Comparison of ENCODE assay signal across 7 mouse cellular contexts in genomic region chr11:115321906-115322693, GRCm38 (mm10). TPM values are rescaled to one million over a fixed set of nuclear protein-coding genes. Genes with fewer than 3 reads are reported as not detected.
A peak's percentile ranks its signal among the peaks of the same experiment; 100 is the strongest.
DNase-seq lines count a peak whose midpoint lies in the region; ATAC-seq and TF ChIP-seq lines count a peak whose summit lies in the region.

Gene Ush1g (minus strand): TSS chr11:115322041.

- H3K27me3 ChIP-seq in forebrain, embryonic 10.5 days (ENCODE audit: poor library complexity, severe bottlenecking), result peaks cover 96% of the 10 kb centered on the region
- H3K27me3 ChIP-seq in hindbrain, postnatal 0 days (ENCODE audit: insufficient read depth, low read length), result peaks cover 63% of the 10 kb centered on the region
- peaks cover 77% of the 10 kb centered on the region for H3K27me3 ChIP-seq in liver, embryonic 16.5 days (ENCODE audit: control insufficient read depth, insufficient read depth, low read depth, low read length)
- peaks cover 94% of the 10 kb centered on the region for H3K27me3 ChIP-seq in neural tube, embryonic 13.5 days

- H3K9me3 ChIP-seq in forebrain, embryonic 10.5 days, result no peaks in the 10 kb centered on the region
- no peaks in the 10 kb centered on the region for H3K9me3 ChIP-seq in hindbrain, postnatal 0 days (ENCODE audit: low read length)
- no peaks in the 10 kb centered on the region for H3K9me3 ChIP-seq in liver, embryonic 16.5 days (replicated peaks; ENCODE audit: control insufficient read depth, low read length)
- H3K9me3 ChIP-seq in neural tube, embryonic 13.5 days, result no peaks in the 10 kb centered on the region

- H3K36me3 ChIP-seq in forebrain, embryonic 10.5 days (replicated peaks), result no peaks in the 10 kb centered on the region
- no peaks in the 10 kb centered on the region for H3K36me3 ChIP-seq in hindbrain, postnatal 0 days (ENCODE audit: insufficient read depth, low read length)
- no peaks in the 10 kb centered on the region for H3K36me3 ChIP-seq in liver, embryonic 16.5 days (ENCODE audit: control insufficient read depth, insufficient read depth)
- no peaks in the 10 kb centered on the region for H3K36me3 ChIP-seq in neural tube, embryonic 13.5 days

- no peak within 1 kb of the TSS for H3K9ac ChIP-seq in hindbrain, postnatal 0 days (replicated peaks; ENCODE audit: low read length)
- H3K9ac ChIP-seq in liver, embryonic 16.5 days (ENCODE audit: low read depth, low read length), result no peak within 1 kb of the TSS
- H3K9ac ChIP-seq in neural tube, embryonic 13.5 days, result peak within 1 kb of the TSS; percentile 55; the same call in 1 of the 2 replicates

- TF ChIP-seq CTCF in hindbrain, postnatal 0 days (IDR thresholded peaks at IDR 0.05; ENCODE audit: low read depth), result peak; percentile 98

- H3K4me1 ChIP-seq in forebrain, embryonic 10.5 days, result peaks cover 46% of the 10 kb centered on the region
- H3K4me1 ChIP-seq in hindbrain, postnatal 0 days (ENCODE audit: insufficient read depth, low read length), result 0 out of 2 replicates have a peak, but pooled peaks cover 6% of the 10 kb centered on the region
- H3K4me1 ChIP-seq in liver, embryonic 16.5 days (ENCODE audit: control insufficient read depth, low read depth, low read length), result no peaks in the 10 kb centered on the region; the same call in 1 of the 2 replicates
- H3K4me1 ChIP-seq in neural tube, embryonic 13.5 days (replicated peaks), result peaks cover 46% of the 10 kb centered on the region

- 4% methylated on average over 35 of the region's 35 CpGs for WGBS in forebrain, embryonic 10.5 days
- 6% methylated on average over 33 of the region's 35 CpGs for WGBS in hindbrain, postnatal 0 days
- WGBS in liver, embryonic 16.5 days (ENCODE audit: insufficient replicate concordance), result 6% methylated on average over 35 of the region's 35 CpGs
- 4% methylated on average over 35 of the region's 35 CpGs for WGBS in neural tube, embryonic 13.5 days

- peak within 1 kb of the TSS; percentile 27 for H3K4me3 ChIP-seq in forebrain, embryonic 10.5 days
- H3K4me3 ChIP-seq in hindbrain, postnatal 0 days (ENCODE audit: low read length), result peak within 1 kb of the TSS; percentile 14; the same call in 1 of the 2 replicates
- H3K4me3 ChIP-seq in liver, embryonic 16.5 days (ENCODE audit: low read depth, low read length), result peak within 1 kb of the TSS; percentile 15; the same call in 1 of the 2 replicates
- H3K4me3 ChIP-seq in neural tube, embryonic 13.5 days, result peak within 1 kb of the TSS; percentile 23

- ATAC-seq in hindbrain, postnatal 0 days, result peak; percentile 78
- no peak for ATAC-seq in liver, embryonic 16.5 days (ENCODE audit: low read depth)
- peak; percentile 21 for ATAC-seq in neural tube, embryonic 13.5 days (ENCODE audit: low read depth)

- DNase-seq in 3T3-L1 (ENCODE audit: low read depth, low spot score), result peak; percentile 70
- peak; percentile 76 for DNase-seq in CD4-positive helper T cell, adult 2 months (ENCODE audit: low read depth, low spot score)
- DNase-seq in c-Kit-positive CD71-negative TER-119-negative erythroid progenitor cells, embryonic 14.5 days (ENCODE audit: low read depth), result peak; percentile 39
- DNase-seq in forebrain, embryonic 10.5 days (ENCODE audit: extremely low spot score, low spot score), result peak; percentile 87
- DNase-seq in hindbrain, postnatal 0 days (ENCODE audit: low spot score), result peak; percentile 82

- H3K4me2 ChIP-seq in hindbrain, postnatal 0 days (ENCODE audit: low read depth, low read length), result peak within 1 kb of the TSS; percentile 28
- no peak within 1 kb of the TSS for H3K4me2 ChIP-seq in liver, embryonic 16.5 days (ENCODE audit: low read depth, low read length)
- peak within 1 kb of the TSS; percentile 37 for H3K4me2 ChIP-seq in neural tube, embryonic 13.5 days

- no peak within 1 kb of the TSS for H3K27ac ChIP-seq in forebrain, embryonic 10.5 days
- no peak within 1 kb of the TSS for H3K27ac ChIP-seq in hindbrain, postnatal 0 days
- no peak within 1 kb of the TSS for H3K27ac ChIP-seq in liver, embryonic 16.5 days (ENCODE audit: low read length)
- H3K27ac ChIP-seq in neural tube, embryonic 13.5 days (replicated peaks), result no peak within 1 kb of the TSS

RNA-seq across cellular contexts. Expression of gene Ush1g, which starts in this region (rescaled TPM):
- polyA plus RNA-seq in forebrain, embryonic 10.5 days (2016; fragmentation: Nextera tagmentation; extraction: Ambion mirVana), result 0.05 TPM in 1 of 2 replicates, not detected in the other
- 0.37 and 0.47 TPM in 2 replicates for total RNA-seq in hindbrain, postnatal 0 days (2014; rRNA removed)
- 0.10 and 0.13 TPM in 2 replicates for polyA plus RNA-seq in hindbrain, postnatal 0 days (2015; fragmentation: Nextera tagmentation; extraction: Ambion mirVana)
- polyA plus RNA-seq in liver, embryonic 16.5 days (2015; fragmentation: Nextera tagmentation; extraction: Ambion mirVana), result 0.09 and 0.13 TPM in 2 replicates
- 0.14 and 0.18 TPM in 2 replicates for polyA plus RNA-seq in neural tube, embryonic 13.5 days (2015; fragmentation: Nextera tagmentation; extraction: Ambion mirVana)

Comparison
In these comparisons a context has a peak if more than half of its experiments do, and no peak if none do; other contexts are left out.
1. Peak in DNase-seq and H3K4me3 ChIP-seq in forebrain, embryonic 10.5 days; RNA of the gene not detected or under 1 TPM.
2. Peak in DNase-seq, ATAC-seq, H3K4me3 ChIP-seq and H3K4me2 ChIP-seq in hindbrain, postnatal 0 days; RNA of the gene not detected or under 1 TPM.
3. Peak in ATAC-seq, H3K4me3 ChIP-seq, H3K9ac ChIP-seq and H3K4me2 ChIP-seq in neural tube, embryonic 13.5 days; RNA of the gene not detected or under 1 TPM.